Comparison of ENCODE assay signal across 20 mouse cellular contexts in the genomic region with DNA sequence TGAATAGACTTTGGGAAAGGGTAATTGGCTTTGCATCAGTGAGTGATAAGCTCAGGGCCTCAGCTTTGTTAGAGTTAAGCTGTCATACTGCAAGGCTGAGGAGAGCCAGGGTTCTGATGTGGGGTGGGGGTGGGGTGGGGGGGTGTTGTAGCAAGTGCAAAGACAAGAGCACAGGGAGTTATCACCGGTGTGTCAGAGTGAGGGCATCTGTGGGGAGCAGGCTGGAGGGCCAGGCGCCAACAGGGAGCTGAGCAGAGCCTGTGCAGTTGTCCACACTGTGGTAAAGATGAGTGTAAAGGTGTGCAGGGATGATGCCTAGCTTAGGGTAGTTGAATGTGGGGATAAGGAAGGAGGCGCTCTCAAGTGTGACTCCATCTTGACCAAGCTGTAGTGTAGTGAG. TPM values are rescaled to one million over a fixed set of nuclear protein-coding genes. Genes with fewer than 3 reads are reported as not detected.
A peak's percentile ranks its signal among the peaks of the same experiment; 100 is the strongest.
DNase-seq lines count a peak whose midpoint lies in the region; ATAC-seq and TF ChIP-seq lines count a peak whose summit lies in the region.
"Had no signal": no experiment of that assay in that cellular context is flagged by ENCODE, and none has a peak within 500 bp of the region (broad histone marks: within the 10 kb centered on the region; RNA-seq: fewer than 3 reads in every experiment).

No protein-coding gene starts in this region.

- no peak for TF ChIP-seq CTCF in midbrain, postnatal 0 days (IDR thresholded peaks at IDR 0.05)

- peak; percentile 46 for DNase-seq in heart, adult 11 months
- DNase-seq in heart, adult 8-10 months (ENCODE audit: low spot score): no peak
- no peak for DNase-seq in hindbrain, embryonic 14.5 days (ENCODE audit: low spot score)
- DNase-seq in midbrain, postnatal 0 days (ENCODE audit: low spot score): no peak
- no peak for DNase-seq in adrenal gland, postnatal 4 days (ENCODE audit: low spot score in 2 of 2)
- DNase-seq: adrenal gland, postnatal 36 days; cerebellum, adult 9-11 months; kidney, adult 11 months; kidney, postnatal 36 days; lung, postnatal 36 days; right cerebral cortex, postnatal 14 days had no signal

- no peak overlapping the region for H3K4me2 ChIP-seq in hindbrain, embryonic 14.5 days (replicated peaks)
- no peak overlapping the region for H3K4me2 ChIP-seq in hindbrain, embryonic 16.5 days (ENCODE audit: low read length)
- no peak overlapping the region for H3K4me2 ChIP-seq in neural tube, embryonic 12.5 days (replicated peaks)
- H3K4me2 ChIP-seq in neural tube, embryonic 15.5 days: no peak overlapping the region
- no peak overlapping the region for H3K4me2 ChIP-seq in midbrain, postnatal 0 days (ENCODE audit: low read depth, low read length, poor library complexity, severe bottlenecking)
- H3K4me2 ChIP-seq: embryonic facial prominence, embryonic 15.5 days had no signal

- WGBS in hindbrain, embryonic 14.5 days: 82% methylated on average over 3 of the region's 3 CpGs
- WGBS in hindbrain, embryonic 16.5 days: 86% methylated on average over 3 of the region's 3 CpGs
- 90% methylated on average over 3 of the region's 3 CpGs for WGBS in neural tube, embryonic 12.5 days
- WGBS in neural tube, embryonic 15.5 days: 92% methylated on average over 3 of the region's 3 CpGs
- WGBS in midbrain, postnatal 0 days: 69% methylated on average over 3 of the region's 3 CpGs

- no peak overlapping the region for H3K4me3 ChIP-seq in hindbrain, embryonic 14.5 days (replicated peaks; ENCODE audit: low read length)
- H3K4me3 ChIP-seq in hindbrain, embryonic 16.5 days (ENCODE audit: low read length): no peak overlapping the region
- H3K4me3 ChIP-seq in neural tube, embryonic 12.5 days: no peak overlapping the region
- H3K4me3 ChIP-seq in neural tube, embryonic 15.5 days (replicated peaks): no peak overlapping the region
- H3K4me3 ChIP-seq in midbrain, postnatal 0 days (ENCODE audit: low read depth, low read length): no peak overlapping the region
- H3K4me3 ChIP-seq: embryonic facial prominence, embryonic 15.5 days; hindbrain, embryonic 10.5 days; myocyte had no signal

- H3K9me3 ChIP-seq in hindbrain, embryonic 14.5 days (ENCODE audit: control insufficient read depth, low read length): no peaks in the 10 kb centered on the region
- no peaks in the 10 kb centered on the region for H3K9me3 ChIP-seq in hindbrain, embryonic 16.5 days (ENCODE audit: control insufficient read depth, low read length)
- H3K9me3 ChIP-seq in neural tube, embryonic 12.5 days: no peaks in the 10 kb centered on the region
- H3K9me3 ChIP-seq in neural tube, embryonic 15.5 days (replicated peaks): no peaks in the 10 kb centered on the region
- H3K9me3 ChIP-seq in midbrain, postnatal 0 days (ENCODE audit: low read length): no peaks in the 10 kb centered on the region
- H3K9me3 ChIP-seq: embryonic facial prominence, embryonic 15.5 days; hindbrain, embryonic 10.5 days had no signal

- no peak overlapping the region for H3K27ac ChIP-seq in hindbrain, embryonic 14.5 days
- no peak overlapping the region for H3K27ac ChIP-seq in hindbrain, embryonic 16.5 days (ENCODE audit: low read depth, low read length)
- no peak overlapping the region for H3K27ac ChIP-seq in neural tube, embryonic 12.5 days
- no peak overlapping the region for H3K27ac ChIP-seq in neural tube, embryonic 15.5 days (replicated peaks)
- H3K27ac ChIP-seq in midbrain, postnatal 0 days (ENCODE audit: low read depth, low read length): no peak overlapping the region
- H3K27ac ChIP-seq: embryonic facial prominence, embryonic 15.5 days; hindbrain, embryonic 10.5 days had no signal

- H3K9ac ChIP-seq in hindbrain, embryonic 14.5 days: no peak overlapping the region
- no peak overlapping the region for H3K9ac ChIP-seq in hindbrain, embryonic 16.5 days (ENCODE audit: low read depth, low read length)
- H3K9ac ChIP-seq in neural tube, embryonic 12.5 days: no peak overlapping the region
- H3K9ac ChIP-seq in neural tube, embryonic 15.5 days (replicated peaks): no peak overlapping the region
- H3K9ac ChIP-seq in midbrain, postnatal 0 days (replicated peaks; ENCODE audit: low read length, poor library complexity, severe bottlenecking): no peak overlapping the region
- H3K9ac ChIP-seq: embryonic facial prominence, embryonic 15.5 days had no signal

- H3K4me1 ChIP-seq in hindbrain, embryonic 14.5 days (replicated peaks; ENCODE audit: control insufficient read depth, insufficient read depth, low read length): no peaks in the 10 kb centered on the region
- H3K4me1 ChIP-seq in hindbrain, embryonic 16.5 days (ENCODE audit: control insufficient read depth, insufficient read depth, low read depth, low read length): no peaks in the 10 kb centered on the region
- H3K4me1 ChIP-seq in neural tube, embryonic 12.5 days: no peaks in the 10 kb centered on the region
- peaks cover 3% of the 10 kb centered on the region; the same call in 1 of the 2 replicates for H3K4me1 ChIP-seq in neural tube, embryonic 15.5 days
- no peaks in the 10 kb centered on the region for H3K4me1 ChIP-seq in midbrain, postnatal 0 days (ENCODE audit: insufficient read depth, low read length)

- H3K27me3 ChIP-seq in hindbrain, embryonic 14.5 days (ENCODE audit: control insufficient read depth, insufficient read depth, low read length): no peaks in the 10 kb centered on the region
- H3K27me3 ChIP-seq in hindbrain, embryonic 16.5 days (replicated peaks; ENCODE audit: control insufficient read depth, insufficient read depth, low read length): no peaks in the 10 kb centered on the region
- no peaks in the 10 kb centered on the region for H3K27me3 ChIP-seq in neural tube, embryonic 12.5 days (replicated peaks)
- H3K27me3 ChIP-seq in neural tube, embryonic 15.5 days (replicated peaks): no peaks in the 10 kb centered on the region
- no peaks in the 10 kb centered on the region for H3K27me3 ChIP-seq in midbrain, postnatal 0 days (ENCODE audit: insufficient read depth, low read length)
- H3K27me3 ChIP-seq: CH12.LX; embryonic facial prominence, embryonic 15.5 days had no signal

- ATAC-seq in hindbrain, embryonic 14.5 days (ENCODE audit: low FRiP score): peak; percentile 31; the same call in 1 of the 2 replicates
- ATAC-seq in hindbrain, embryonic 16.5 days: no peak
- ATAC-seq in neural tube, embryonic 12.5 days (ENCODE audit: low FRiP score, low read depth): peak; percentile 33; the same call in 1 of the 2 replicates
- no peak for ATAC-seq in neural tube, embryonic 15.5 days (ENCODE audit: low FRiP score)
- peak; percentile 48; the same call in 1 of the 2 replicates for ATAC-seq in midbrain, postnatal 0 days (ENCODE audit: low FRiP score)
- ATAC-seq: activated CD4-positive, CD25-positive, alpha-beta regulatory T cell, adult 4 months; forebrain, embryonic 14.5 days had no signal

- H3K36me3 ChIP-seq in hindbrain, embryonic 14.5 days (replicated peaks; ENCODE audit: control insufficient read depth, insufficient read depth): no peaks in the 10 kb centered on the region; the same call in 1 of the 2 replicates
- no peaks in the 10 kb centered on the region for H3K36me3 ChIP-seq in hindbrain, embryonic 16.5 days (ENCODE audit: control insufficient read depth, insufficient read depth, low read length)
- no peaks in the 10 kb centered on the region for H3K36me3 ChIP-seq in neural tube, embryonic 12.5 days
- peaks cover 6% of the 10 kb centered on the region; the same call in 1 of the 2 replicates for H3K36me3 ChIP-seq in neural tube, embryonic 15.5 days
- H3K36me3 ChIP-seq in midbrain, postnatal 0 days (ENCODE audit: insufficient read depth, low read length): peaks cover 2% of the 10 kb centered on the region; the same call in 1 of the 2 replicates
- H3K36me3 ChIP-seq: embryonic facial prominence, embryonic 15.5 days had no signal

RNA-seq across cellular contexts. Expression of a gene that starts 10.2 kb away (rescaled TPM):
- 10 to 100 TPM; 71.5 to 94.8 (median 72.6) TPM for total RNA-seq in heart, adult 8-10 months (2022)
- 37.8 and 38.4 TPM in 2 replicates for polyA plus RNA-seq in hindbrain, embryonic 14.5 days (2014; fragmentation: Nextera tagmentation; extraction: Ambion mirVana)
- polyA plus RNA-seq in hindbrain, embryonic 16.5 days (2015; fragmentation: Nextera tagmentation; extraction: Ambion mirVana): 27.1 and 31.7 TPM in 2 replicates
- 33.1 and 33.3 TPM in 2 replicates for polyA plus RNA-seq in neural tube, embryonic 12.5 days (2016; fragmentation: Nextera tagmentation; extraction: Ambion mirVana)
- 26.9 and 29.6 TPM in 2 replicates for polyA plus RNA-seq in neural tube, embryonic 15.5 days (2015; fragmentation: Nextera tagmentation; extraction: Ambion mirVana)
- 33.7 and 34.3 TPM in 2 replicates for total RNA-seq in midbrain, postnatal 0 days (2014; rRNA removed)
- polyA plus RNA-seq in midbrain, postnatal 0 days (2015; fragmentation: Nextera tagmentation; extraction: Ambion mirVana): 28.9 and 29.9 TPM in 2 replicates
- total RNA-seq in adrenal gland, postnatal 4 days (2021): 10 to 100 TPM; 90.3 to 90.6 TPM

RNA-seq across cellular contexts. Expression of a gene that starts 59.1 kb away (rescaled TPM):
- 10 to 100 TPM; 12.8 to 14.6 (median 13.6) TPM for total RNA-seq in heart, adult 8-10 months (2022)
- 7.6 and 8.5 TPM in 2 replicates for polyA plus RNA-seq in hindbrain, embryonic 14.5 days (2014; fragmentation: Nextera tagmentation; extraction: Ambion mirVana)
- polyA plus RNA-seq in hindbrain, embryonic 16.5 days (2015; fragmentation: Nextera tagmentation; extraction: Ambion mirVana): 3.1 and 3.9 TPM in 2 replicates
- 3.3 and 4.1 TPM in 2 replicates for polyA plus RNA-seq in neural tube, embryonic 12.5 days (2016; fragmentation: Nextera tagmentation; extraction: Ambion mirVana)
- 3.4 and 4.6 TPM in 2 replicates for polyA plus RNA-seq in neural tube, embryonic 15.5 days (2015; fragmentation: Nextera tagmentation; extraction: Ambion mirVana)
- 20.7 and 25.4 TPM in 2 replicates for total RNA-seq in midbrain, postnatal 0 days (2014; rRNA removed)
- 2.9 and 3.3 TPM in 2 replicates for polyA plus RNA-seq in midbrain, postnatal 0 days (2015; fragmentation: Nextera tagmentation; extraction: Ambion mirVana)
- total RNA-seq in adrenal gland, postnatal 4 days (2021): 10 to 100 TPM; 23.1 to 24.5 TPM

Comparison
In these comparisons a context has a peak if more than half of its experiments do, and no peak if none do; other contexts are left out.
1. ATAC-seq: peak in hindbrain, embryonic 14.5 days (single experiment), neural tube, embryonic 12.5 days (single experiment) and midbrain, postnatal 0 days (single experiment); none in hindbrain, embryonic 16.5 days (single experiment) and neural tube, embryonic 15.5 days (single experiment).